Mouse (Mus musculus) erythroblast, embryonic 14.5 days (primary cell): Measurements from ENCODE around the gene 0610040J01Rik.

Experiments
- GATA1 ChIP-seq: IDR thresholded peaks from 2 replicates; pipeline ENCODE4 v1.6.1; 2012; ENCODE audit warnings: low read length, inconsistent platforms, mixed read lengths
- TAL1 ChIP-seq: IDR thresholded peaks from 3 replicates; pipeline ENCODE4 v1.6.1; 2012; ENCODE audit warnings: low read length, inconsistent platforms, mixed read lengths

GRCm38 (mm10) chr5:63923305-63924025, 111.3 kb downstream of the 0610040J01Rik start:
- TF ChIP-seq GATA1 (no peak), TAL1 (no peak)
